Mouse (Mus musculus) neural tube, embryonic 13.5 days (tissue): ENCODE data around the gene Nfkbib. TPM values are rescaled to one million over a fixed set of nuclear protein-coding genes. Genes with fewer than 3 reads are reported as not detected.

Experiments
- ATAC-seq: fragments of 200-750 bp; cut with Nextera tagmentation; 2 replicates; pipeline ENCODE4 v1.8.0; 2017; ENCODE audit warnings: low read depth, mild to moderate bottlenecking, moderate TSS enrichment, moderate library complexity
- H3K27ac ChIP-seq: fragments of 300-500 bp; sonication (generic); replicated peaks from 2 replicates; pipeline ENCODE4 v1.5.1; 2015; ENCODE audit warnings: moderate library complexity, mild to moderate bottlenecking, inconsistent platforms
- H3K27me3 ChIP-seq: fragments of 300-500 bp; sonication (generic); 2 replicates; pipeline ENCODE4 v1.6.1; 2015; ENCODE audit warnings: mild to moderate bottlenecking, inconsistent platforms
- H3K36me3 ChIP-seq: fragments of 300-500 bp; sonication (generic); 2 replicates; pipeline ENCODE4 v1.6.1; 2015; ENCODE audit warnings: mild to moderate bottlenecking, inconsistent platforms
- H3K4me1 ChIP-seq: fragments of 300-500 bp; sonication (generic); replicated peaks from 2 replicates; pipeline ENCODE4 v1.6.1; 2015; ENCODE audit warnings: inconsistent platforms
- H3K4me2 ChIP-seq: fragments of 300-500 bp; sonication (generic); 2 replicates; pipeline ENCODE4 v1.6.1; 2015; ENCODE audit warnings: inconsistent platforms, mild to moderate bottlenecking, moderate library complexity
- H3K4me3 ChIP-seq: fragments of 300-500 bp; sonication (generic); 2 replicates; pipeline ENCODE4 v1.5.1; 2015; ENCODE audit warnings: mild to moderate bottlenecking, inconsistent platforms
- H3K9ac ChIP-seq: fragments of 300-500 bp; sonication (generic); 2 replicates; pipeline ENCODE4 v1.6.1; 2015; ENCODE audit warnings: moderate library complexity, mild to moderate bottlenecking, inconsistent platforms
- H3K9me3 ChIP-seq: fragments of 300-500 bp; sonication (generic); 2 replicates; pipeline ENCODE4 v1.6.1; 2016; ENCODE audit warnings: inconsistent platforms
- WGBS: fragments of 180-500 bp; shearing (Covaris S2); methylation state at CpG from one replicate; pipeline ENCODE4 v1.1.7; 2015; 5-methylcytosine and 5-hydroxymethylcytosine counted together
- polyA plus RNA-seq: library from polyadenylated mRNA; unstranded; fragments of >200 nt; fragmentation: Nextera tagmentation; extraction: Ambion mirVana; gene quantifications from 2 replicates; pipeline ENCODE4 v1.2.1, GENCODE M21; 2015

The Nfkbib gene
- polyA plus RNA-seq, 1 experiment from 2014 or later, result 67.7 TPM

GRCm38 (mm10) chr7:28758623-28759022 lies 8.7 kb downstream of the Nfkbib start:
- WGBS, result 78% methylated on average over 13 of the region's 13 CpGs
- no peak overlapping the region for H3K27ac ChIP-seq

DNA sequence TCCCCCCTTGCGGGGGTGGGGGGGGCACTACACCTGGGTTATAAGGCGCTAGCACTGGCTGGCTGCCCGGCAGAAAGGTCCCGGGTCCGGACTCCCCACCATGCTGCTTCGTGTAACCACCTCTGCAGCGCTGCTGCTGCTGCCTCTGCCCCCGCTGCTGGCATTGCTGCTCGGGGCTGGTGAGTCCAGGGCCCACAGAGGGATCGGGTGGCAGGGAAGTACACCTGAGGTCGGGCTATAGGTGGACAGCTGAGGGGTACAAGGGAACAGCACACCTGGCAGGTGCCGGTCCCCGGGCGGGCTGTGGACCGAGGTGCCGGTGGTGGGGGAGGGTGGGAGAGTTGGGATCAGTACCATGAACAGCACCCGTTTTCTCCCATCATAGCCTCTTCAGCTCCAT lies 11.2 kb downstream of the Nfkbib start, which contains the start of gene Ccer2:
Gene Ccer2 (plus strand): TSS at position 96 of the 400 bp plus-strand sequence.
- no peak within 1 kb of the TSS for H3K27ac ChIP-seq
- H3K4me2 ChIP-seq, result peak within 1 kb of the TSS; percentile 46
- peak within 1 kb of the TSS; percentile 61 for H3K9ac ChIP-seq
- H3K4me1 ChIP-seq, result peaks cover 11% of the 10 kb centered on the region
- H3K36me3 ChIP-seq, result peaks cover 59% of the 10 kb centered on the region
- 6% methylated on average over 17 of the region's 17 CpGs for WGBS
- H3K9me3 ChIP-seq, result no peaks in the 10 kb centered on the region
- H3K27me3 ChIP-seq, result peaks cover 25% of the 10 kb centered on the region
- no peak; the same call in 1 of the 2 replicates for ATAC-seq
- H3K4me3 ChIP-seq, result peak within 1 kb of the TSS; percentile 17

More at GRCm38 (mm10) chr7:28758623-28759022, 8.7 kb downstream of the Nfkbib start:
- H3K36me3 ChIP-seq, result peaks cover 67% of the 10 kb centered on the region
- no peaks in the 10 kb centered on the region for H3K9me3 ChIP-seq
- peaks cover 25% of the 10 kb centered on the region for H3K27me3 ChIP-seq
- ATAC-seq, result no peak
- no peak overlapping the region for H3K4me2 ChIP-seq
- peaks cover 11% of the 10 kb centered on the region for H3K4me1 ChIP-seq
- no peak overlapping the region for H3K9ac ChIP-seq
- no peak overlapping the region for H3K4me3 ChIP-seq

- Histone ChIP-seq H3K36me3 (peaks cover 43% of the 10 kb centered on the region), H3K9me3 (no peaks in the 10 kb centered on the region), H3K27me3 (no peaks in the 10 kb centered on the region), H3K4me1 (0 out of 2 replicates have a peak, but pooled peaks cover 7% of the 10 kb centered on the region), H3K9ac (no peak overlapping the region), H3K27ac (no peak overlapping the region), H3K4me3 (no peak overlapping the region), H3K4me2 (no peak overlapping the region)
- 96% methylated on average over 7 of the region's 7 CpGs for WGBS
- no peak for ATAC-seq
Observed at GRCm38 (mm10) chr7:28749935-28750334, 17.4 kb downstream of the Nfkbib start.

GRCm38 (mm10) chr7:28741709-28742438 lies 25.4 kb downstream of the Nfkbib start, which contains the start of the genes Mrps12 and Sars2:
TSS of gene Mrps12 (minus strand) at chr7:28741820.
TSS of gene Sars2 (plus strand) at chr7:28741992.
- Histone ChIP-seq H3K4me2 (peak within 1 kb of the TSS; percentile 87), H3K27me3 (no peaks in the 10 kb centered on the region), H3K27ac (peak within 1 kb of the TSS; percentile 78), H3K4me3 (peak within 1 kb of the TSS; percentile 61), H3K4me1 (peaks cover 21% of the 10 kb centered on the region), H3K9me3 (no peaks in the 10 kb centered on the region), H3K36me3 (peaks cover 39% of the 10 kb centered on the region), H3K9ac (peak within 1 kb of the TSS; percentile 87)
- under 1% methylated on average over 39 of the region's 39 CpGs for WGBS
- peak; percentile 99 for ATAC-seq

DNA sequence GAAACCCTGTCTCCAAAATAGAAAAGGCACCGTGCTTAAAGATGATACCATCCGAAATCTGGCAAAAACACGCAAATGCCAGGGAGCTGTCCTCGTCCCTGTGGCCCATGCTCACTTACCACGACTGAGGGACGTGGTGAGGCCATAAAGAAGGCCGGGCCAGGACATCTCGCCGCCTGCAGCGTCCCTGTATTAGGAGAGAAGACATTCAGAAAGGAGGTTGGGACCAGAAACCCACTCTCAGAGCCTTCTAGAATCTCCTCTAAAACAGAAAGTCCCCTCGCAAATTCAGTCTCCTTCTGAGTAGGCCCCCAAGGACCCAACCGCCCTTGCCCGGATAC lies 26.0 kb downstream of the Nfkbib start:
- peak overlapping the region; percentile 87 for H3K4me2 ChIP-seq
- peak overlapping the region; percentile 61 for H3K4me3 ChIP-seq
- H3K9me3 ChIP-seq, result no peaks in the 10 kb centered on the region
- no peaks in the 10 kb centered on the region for H3K27me3 ChIP-seq
- peak overlapping the region; percentile 87 for H3K9ac ChIP-seq
- H3K27ac ChIP-seq, result peak overlapping the region; percentile 65
- H3K4me1 ChIP-seq, result peaks cover 21% of the 10 kb centered on the region
- peaks cover 35% of the 10 kb centered on the region for H3K36me3 ChIP-seq
- 1% methylated on average over 13 of the region's 13 CpGs for WGBS
- ATAC-seq, result peak; percentile 26

DNA sequence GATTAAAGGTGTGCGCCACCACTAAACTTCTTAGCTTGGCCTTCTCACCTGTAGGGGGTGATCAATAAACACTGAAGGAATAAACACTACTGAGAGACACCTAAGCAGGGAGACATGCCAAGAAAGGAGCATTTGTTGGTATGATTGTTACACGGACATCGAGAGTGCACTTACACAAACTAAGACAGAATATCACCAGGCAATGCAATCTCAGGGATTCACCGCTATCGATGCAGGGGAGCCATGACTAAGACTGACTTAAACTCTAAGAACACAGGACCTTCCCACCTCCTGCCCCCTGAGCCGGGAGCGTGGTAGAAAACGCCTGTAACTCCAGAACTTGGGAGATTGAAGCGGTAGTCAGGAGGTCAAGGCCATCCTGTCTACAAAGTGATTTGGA lies 26.4 kb downstream of the Nfkbib start:
- Histone ChIP-seq H3K9ac (peak overlapping the region; percentile 87), H3K4me1 (peaks cover 21% of the 10 kb centered on the region), H3K27ac (peak overlapping the region; percentile 65; the same call in 1 of the 2 replicates), H3K4me3 (peak overlapping the region; percentile 61), H3K4me2 (peak overlapping the region; percentile 87), H3K36me3 (peaks cover 31% of the 10 kb centered on the region), H3K27me3 (no peaks in the 10 kb centered on the region), H3K9me3 (no peaks in the 10 kb centered on the region)
- 34% methylated on average over 9 of the region's 9 CpGs for WGBS
- ATAC-seq, result no peak

DNA sequence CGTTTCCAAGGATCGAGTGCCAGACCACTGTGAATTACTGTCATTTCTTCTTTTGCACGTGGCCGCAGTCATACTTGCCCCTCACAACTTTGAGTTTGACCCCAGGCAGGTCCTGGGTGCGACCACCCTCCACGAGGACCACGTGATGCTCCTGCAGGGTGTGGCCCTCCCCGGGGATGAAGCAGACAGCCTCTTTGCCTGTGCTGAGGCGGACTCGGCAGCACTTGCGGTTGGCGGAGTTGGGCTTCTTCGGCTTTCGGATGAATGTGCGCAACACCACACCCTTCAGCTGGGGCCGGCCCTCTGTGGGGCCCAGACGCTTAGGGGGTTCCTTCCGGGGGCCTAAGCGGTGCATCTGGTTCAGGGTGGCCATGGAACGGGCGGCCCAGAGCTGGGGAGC lies 27.5 kb downstream of the Nfkbib start:
- Histone ChIP-seq H3K36me3 (peaks cover 28% of the 10 kb centered on the region), H3K9me3 (no peaks in the 10 kb centered on the region), H3K4me3 (no peak overlapping the region), H3K27ac (no peak overlapping the region), H3K4me2 (no peak overlapping the region), H3K27me3 (no peaks in the 10 kb centered on the region), H3K4me1 (peaks cover 21% of the 10 kb centered on the region), H3K9ac (no peak overlapping the region)
- 94% methylated on average over 21 of the region's 21 CpGs for WGBS
- no peak for ATAC-seq

- Histone ChIP-seq H3K9me3 (peaks cover 7% of the 10 kb centered on the region; the same call in 1 of the 2 replicates), H3K4me3 (no peak overlapping the region), H3K36me3 (peaks cover 28% of the 10 kb centered on the region), H3K27me3 (peaks cover 24% of the 10 kb centered on the region), H3K4me2 (no peak overlapping the region), H3K9ac (no peak overlapping the region), H3K27ac (no peak overlapping the region), H3K4me1 (peaks cover 15% of the 10 kb centered on the region)
- ATAC-seq, result no peak
- WGBS, result 80% methylated on average over 6 of the region's 6 CpGs
Observed at GRCm38 (mm10) chr7:28735701-28736100, 31.6 kb downstream of the Nfkbib start.

DNA sequence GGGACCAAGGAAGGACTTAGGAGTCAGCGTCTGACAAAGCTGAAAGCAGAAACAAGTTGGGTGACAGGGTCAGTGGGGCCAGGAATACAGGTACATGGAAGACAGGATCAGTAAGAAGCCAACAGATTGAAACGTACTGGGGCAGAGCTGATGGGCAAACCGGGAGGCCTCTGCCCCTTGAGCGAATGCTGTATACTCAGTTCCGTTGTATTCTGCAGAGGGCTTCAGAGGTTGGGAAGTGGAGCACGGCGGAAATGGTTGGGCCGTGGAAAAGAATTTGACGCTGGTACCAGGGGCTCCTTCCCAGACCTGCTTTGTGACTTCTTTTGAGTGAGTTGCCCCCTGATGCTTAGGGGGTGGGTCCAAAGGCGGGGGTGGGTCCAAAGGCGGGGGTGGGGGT lies 34.1 kb downstream of the Nfkbib start:
- Histone ChIP-seq H3K36me3 (peaks cover 15% of the 10 kb centered on the region; the same call in 1 of the 2 replicates), H3K27me3 (peaks cover 24% of the 10 kb centered on the region), H3K9me3 (peaks cover 7% of the 10 kb centered on the region; the same call in 1 of the 2 replicates), H3K4me2 (peak overlapping the region; percentile 62), H3K4me3 (peak overlapping the region; percentile 45), H3K4me1 (peaks cover 13% of the 10 kb centered on the region), H3K9ac (no peak overlapping the region), H3K27ac (no peak overlapping the region)
- ATAC-seq, result no peak
- WGBS, result 10% methylated on average over 11 of the region's 11 CpGs

DNA sequence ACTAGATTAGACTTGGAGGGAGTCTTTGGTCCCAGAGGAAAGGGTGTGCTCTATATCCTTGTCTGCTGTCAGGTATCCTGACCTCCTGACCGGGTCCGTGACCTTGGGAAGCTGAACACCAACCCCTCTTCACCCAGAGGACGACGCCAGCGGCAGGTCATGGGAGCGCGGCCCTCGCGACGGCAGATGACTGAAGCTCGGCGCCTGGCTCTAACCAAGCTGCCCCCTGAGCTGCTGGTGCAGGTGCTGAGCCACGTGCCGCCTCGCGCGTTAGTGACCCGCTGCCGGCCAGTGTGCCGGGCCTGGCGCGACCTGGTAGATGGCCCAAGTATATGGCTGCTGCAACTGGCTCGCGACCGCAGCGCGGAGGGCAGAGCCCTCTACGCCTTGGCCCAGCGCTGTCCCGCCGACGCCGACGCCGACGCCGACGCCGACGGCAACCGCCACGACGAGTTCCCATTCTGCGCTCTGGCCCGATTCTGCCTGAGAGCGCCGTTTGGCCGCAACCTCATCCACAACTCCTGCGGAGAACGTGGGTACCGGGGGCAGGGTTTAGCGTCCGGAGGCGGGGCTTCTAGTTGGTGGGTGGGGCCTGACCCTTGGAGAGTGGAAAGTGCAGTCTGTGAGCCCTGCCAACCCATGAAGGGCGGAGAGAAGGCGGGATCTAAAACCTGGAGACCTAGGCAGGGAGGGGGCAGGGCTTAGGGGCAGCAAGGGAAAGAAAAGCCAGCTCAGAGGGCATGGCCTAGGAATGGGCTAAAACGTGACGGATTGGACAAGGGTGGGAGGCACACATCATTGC lies 34.8 kb downstream of the Nfkbib start:
- WGBS, result 3% methylated on average over 58 of the region's 58 CpGs

GRCm38 (mm10) chr7:28727649-28728340 lies 39.5 kb downstream of the Nfkbib start:
- 27% methylated on average over 10 of the region's 10 CpGs for WGBS
- no peak overlapping the region for H3K4me3 ChIP-seq
- H3K27me3 ChIP-seq, result peaks cover 15% of the 10 kb centered on the region
- no peaks in the 10 kb centered on the region for H3K36me3 ChIP-seq
- H3K9ac ChIP-seq, result 0 out of 2 replicates have a peak overlapping the region, but pooled peaks have one; percentile 22
- peaks cover 25% of the 10 kb centered on the region for H3K4me1 ChIP-seq
- 0 out of 2 replicates have a peak overlapping the region, but pooled peaks have one; percentile 23 for H3K27ac ChIP-seq
- peaks cover 7% of the 10 kb centered on the region; the same call in 1 of the 2 replicates for H3K9me3 ChIP-seq
- H3K4me2 ChIP-seq, result no peak overlapping the region
- peak; percentile 54; the same call in 1 of the 2 replicates for ATAC-seq

More for the DNA sequence above, 34.8 kb downstream of the Nfkbib start:
- Histone ChIP-seq H3K4me2 (peak overlapping the region; percentile 62), H3K4me3 (peak overlapping the region; percentile 45), H3K36me3 (peaks cover 8% of the 10 kb centered on the region; the same call in 1 of the 2 replicates), H3K9me3 (peaks cover 7% of the 10 kb centered on the region; the same call in 1 of the 2 replicates), H3K27ac (no peak overlapping the region), H3K27me3 (peaks cover 24% of the 10 kb centered on the region), H3K4me1 (peaks cover 20% of the 10 kb centered on the region), H3K9ac (peak overlapping the region; percentile 49)
- peak; percentile 57; the same call in 1 of the 2 replicates for ATAC-seq
